Mouse (Mus musculus): ENCODE measurements around the gene Krt4.

DNA sequence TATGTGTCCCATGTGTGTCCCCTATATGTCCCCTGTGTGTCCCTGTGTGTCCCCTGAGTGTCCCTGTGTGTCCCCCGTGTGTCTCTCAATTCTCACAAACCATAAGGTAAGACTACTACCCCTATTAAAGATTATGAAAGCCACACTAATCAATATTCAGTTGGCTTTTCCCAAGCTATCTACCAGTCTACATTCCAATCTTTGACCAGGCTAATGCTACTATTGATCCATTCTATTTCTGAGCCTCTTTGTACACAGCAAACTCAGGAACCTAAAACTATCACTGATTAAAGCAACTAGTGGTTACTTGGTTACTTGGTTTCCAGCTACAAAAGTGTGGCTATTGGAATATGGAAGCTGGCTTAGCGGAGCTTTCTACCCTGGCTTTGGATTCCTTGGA lies 2.2 kb downstream of the Krt4 start:
- no peak for TF ChIP-seq CTCF (IDR thresholded peaks at IDR 0.05; ENCODE audit: low read depth, low read length)
- no peak for TF ChIP-seq POLR2A (IDR thresholded peaks at IDR 0.05; ENCODE audit: borderline replicate concordance, low read depth, low read length)

Data from bone marrow macrophage, adult 2 months (primary cell).